ENCODE assay signal across 30 mouse cellular contexts in genomic region chr6:84268111-84268510, GRCm38 (mm10).
DNase-seq lines count a peak whose midpoint lies in the region; ATAC-seq and TF ChIP-seq lines count a peak whose summit lies in the region.
"Had no signal": no experiment of that assay in that cellular context is flagged by ENCODE, and none has a peak within 500 bp of the region (broad histone marks: within the 10 kb centered on the region; RNA-seq: fewer than 3 reads in every experiment).

No protein-coding gene starts in this region.

- H3K36me3 ChIP-seq in intestine, embryonic 14.5 days (ENCODE audit: control insufficient read depth, insufficient read depth, low read length): no peaks in the 10 kb centered on the region
- no peaks in the 10 kb centered on the region for H3K36me3 ChIP-seq in intestine, embryonic 16.5 days (ENCODE audit: control insufficient read depth, insufficient read depth, low read length)
- H3K36me3 ChIP-seq in hindbrain, postnatal 0 days (ENCODE audit: insufficient read depth, low read length): no peaks in the 10 kb centered on the region
- H3K36me3 ChIP-seq: embryonic facial prominence, embryonic 13.5 days; forebrain, embryonic 10.5 days; G1E; heart, embryonic 15.5 days; hindbrain, embryonic 13.5 days; midbrain, embryonic 13.5 days; neural tube, embryonic 13.5 days had no signal

- no peaks in the 10 kb centered on the region for H3K9me3 ChIP-seq in intestine, embryonic 14.5 days (ENCODE audit: control insufficient read depth, low read length)
- no peaks in the 10 kb centered on the region for H3K9me3 ChIP-seq in intestine, embryonic 16.5 days (ENCODE audit: control insufficient read depth, low read length)
- H3K9me3 ChIP-seq in hindbrain, postnatal 0 days (ENCODE audit: low read length): no peaks in the 10 kb centered on the region
- H3K9me3 ChIP-seq: embryonic facial prominence, embryonic 13.5 days; forebrain, embryonic 10.5 days; G1E; heart, embryonic 15.5 days; hindbrain, embryonic 13.5 days; midbrain, embryonic 13.5 days; neural tube, embryonic 13.5 days had no signal

- WGBS in intestine, embryonic 14.5 days: 95% methylated on average over 4 of the region's 4 CpGs
- whole genome bisulfite sequencing in intestine, embryonic 16.5 days: 94% methylated on average over 4 of the region's 4 CpGs
- WGBS in hindbrain, postnatal 0 days: 86% methylated on average over 4 of the region's 4 CpGs

- intact Hi-C loops in gastrocnemius, postnatal 36 days (cut with DNase I): loop anchor here (10.0 kb wide), 1 partner anchor 317 kb away; no protein-coding TSS in a partner anchor

- H3K27me3 ChIP-seq in intestine, embryonic 14.5 days (replicated peaks; ENCODE audit: control insufficient read depth, insufficient read depth, low read length): no peaks in the 10 kb centered on the region
- no peaks in the 10 kb centered on the region for H3K27me3 ChIP-seq in intestine, embryonic 16.5 days (replicated peaks; ENCODE audit: control insufficient read depth, insufficient read depth, low read length)
- no peaks in the 10 kb centered on the region for H3K27me3 ChIP-seq in hindbrain, postnatal 0 days (ENCODE audit: insufficient read depth, low read length)
- H3K27me3 ChIP-seq: embryonic facial prominence, embryonic 13.5 days; midbrain, embryonic 13.5 days; Patski had no signal

- H3K4me2 ChIP-seq in intestine, embryonic 14.5 days (ENCODE audit: low read length): no peak overlapping the region
- H3K4me2 ChIP-seq in intestine, embryonic 16.5 days (ENCODE audit: low read depth, low read length): no peak overlapping the region
- no peak overlapping the region for H3K4me2 ChIP-seq in hindbrain, postnatal 0 days (ENCODE audit: low read depth, low read length)
- H3K4me2 ChIP-seq: embryonic facial prominence, embryonic 13.5 days; heart, embryonic 15.5 days; hindbrain, embryonic 13.5 days; midbrain, embryonic 13.5 days; neural tube, embryonic 13.5 days had no signal

- TF ChIP-seq CTCF in hindbrain, postnatal 0 days (IDR thresholded peaks at IDR 0.05; ENCODE audit: low read depth): no peak

- ATAC-seq in intestine, embryonic 14.5 days (replicated peaks; ENCODE audit: low FRiP score, low TSS enrichment, low read depth): no peak
- no peak for ATAC-seq in intestine, embryonic 16.5 days
- no peak for ATAC-seq in hindbrain, postnatal 0 days
- ATAC-seq: forebrain, postnatal 0 days; midbrain, embryonic 13.5 days; Patski had no signal

- H3K9ac ChIP-seq in intestine, embryonic 14.5 days (ENCODE audit: low read length): no peak overlapping the region
- no peak overlapping the region for H3K9ac ChIP-seq in intestine, embryonic 16.5 days (ENCODE audit: low read depth, low read length)
- H3K9ac ChIP-seq in hindbrain, postnatal 0 days (replicated peaks; ENCODE audit: low read length): no peak overlapping the region
- H3K9ac ChIP-seq: embryonic facial prominence, embryonic 13.5 days; forebrain, postnatal 0 days; heart, embryonic 15.5 days; hindbrain, embryonic 13.5 days; liver, embryonic 14.5 days; midbrain, embryonic 13.5 days; neural tube, embryonic 13.5 days had no signal

- H3K27ac ChIP-seq in intestine, embryonic 14.5 days (ENCODE audit: low read depth): no peak overlapping the region
- H3K27ac ChIP-seq in intestine, embryonic 16.5 days (ENCODE audit: low read length): no peak overlapping the region
- no peak overlapping the region for H3K27ac ChIP-seq in hindbrain, postnatal 0 days
- H3K27ac ChIP-seq: embryonic facial prominence, embryonic 13.5 days; forebrain, embryonic 10.5 days; heart, embryonic 15.5 days; hindbrain, embryonic 13.5 days; liver, embryonic 14.5 days; macrophage; midbrain, embryonic 13.5 days; neural tube, embryonic 13.5 days had no signal

- H3K4me1 ChIP-seq in intestine, embryonic 14.5 days (replicated peaks; ENCODE audit: control insufficient read depth, insufficient read depth, low read length): peaks cover 15% of the 10 kb centered on the region
- peaks cover 27% of the 10 kb centered on the region for H3K4me1 ChIP-seq in intestine, embryonic 16.5 days (ENCODE audit: control insufficient read depth, insufficient read depth, low read length)
- H3K4me1 ChIP-seq in hindbrain, postnatal 0 days (ENCODE audit: insufficient read depth, low read length): no peaks in the 10 kb centered on the region

- no peak overlapping the region for H3K4me3 ChIP-seq in intestine, embryonic 14.5 days (ENCODE audit: low read depth, low read length)
- no peak overlapping the region for H3K4me3 ChIP-seq in intestine, embryonic 16.5 days (ENCODE audit: low read length)
- H3K4me3 ChIP-seq in hindbrain, postnatal 0 days (ENCODE audit: low read length): no peak overlapping the region
- H3K4me3 ChIP-seq: embryonic facial prominence, embryonic 13.5 days; forebrain, embryonic 10.5 days; heart, embryonic 15.5 days; hindbrain, embryonic 13.5 days; midbrain, embryonic 13.5 days; neural tube, embryonic 13.5 days had no signal

- peak; percentile 38 for DNase-seq in gastrocnemius, adult 18-20 months (ENCODE audit: low spot score)
- no peak for DNase-seq in gastrocnemius, postnatal 36 days
- DNase-seq in intestine, embryonic 14.5 days (ENCODE audit: low spot score): peak; percentile 38
- DNase-seq in adrenal gland, postnatal 10 days: peak; percentile 43
- peak; percentile 51 for DNase-seq in skeletal muscle tissue, adult 2 months (ENCODE audit: low read depth, low spot score)
- no peak for DNase-seq in kidney, adult 11 months
- no peak for DNase-seq in hindbrain, postnatal 0 days (ENCODE audit: low spot score)
- DNase-seq: cerebellum, adult 11-12 months; cerebellum, postnatal 10 days; forebrain, postnatal 0 days; heart, postnatal 36 days; kidney, adult 2 months; kidney, postnatal 4 days; layer of hippocampus, postnatal 36 days; liver; lung, adult 2 months; lung, postnatal 10 days; right cerebral cortex, postnatal 4 days; thymus, postnatal 4 days had no signal

Comparison
In these comparisons a context has a peak if more than half of its experiments do, and no peak if none do; other contexts are left out.
1. DNase-seq: peak in gastrocnemius, adult 18-20 months (single experiment), intestine, embryonic 14.5 days (single experiment), adrenal gland, postnatal 10 days (single experiment) and skeletal muscle tissue, adult 2 months (single experiment); none in gastrocnemius, postnatal 36 days (0 of 2), kidney, adult 11 months (single experiment) and hindbrain, postnatal 0 days (single experiment).